Mouse (Mus musculus) neural tube, embryonic 11.5 days (tissue): Measurements from ENCODE around the gene Hist2h4. TPM values are rescaled to one million over a fixed set of nuclear protein-coding genes. Genes with fewer than 3 reads are reported as not detected.
"Not testable (repeated sequence)": the region's sequence is repeated elsewhere in the genome, so short reads cannot be mapped to it uniquely, and the experiment has no call there.

Experiments
- ATAC-seq: fragments of 200-750 bp; cut with Nextera tagmentation; 2 replicates; pipeline ENCODE4 v1.8.0; 2017; ENCODE audit warnings: moderate number of reproducible peaks, mild to moderate bottlenecking, moderate TSS enrichment, moderate library complexity; ENCODE audit not compliant: insufficient read depth, low FRiP score, low TSS enrichment
- DNase-seq: peaks from one replicate; pipeline ENCODE4 v3.0.0-alpha.2; 2015; ENCODE audit warnings: low spot score
- H3K27ac ChIP-seq: fragments of 300-500 bp; sonication (generic); 2 replicates; pipeline ENCODE4 v1.5.1; 2014; ENCODE audit warnings: low read depth, mild to moderate bottlenecking, low read length
- H3K27me3 ChIP-seq: fragments of 300-500 bp; sonication (generic); 2 replicates; pipeline ENCODE4 v1.6.1; 2014; ENCODE audit warnings: mild to moderate bottlenecking, low read length, mixed read lengths; ENCODE audit not compliant: control insufficient read depth, insufficient read depth
- H3K36me3 ChIP-seq: fragments of 300-500 bp; sonication (generic); 2 replicates; pipeline ENCODE4 v1.6.1; 2014; ENCODE audit warnings: mild to moderate bottlenecking, low read length, moderate library complexity, mixed read lengths; ENCODE audit not compliant: control insufficient read depth, insufficient read depth
- H3K4me1 ChIP-seq: fragments of 300-500 bp; sonication (generic); 2 replicates; pipeline ENCODE4 v1.6.1; 2014; ENCODE audit warnings: low read length, mixed read lengths; ENCODE audit not compliant: control insufficient read depth, insufficient read depth
- H3K4me2 ChIP-seq: fragments of 300-500 bp; sonication (generic); 2 replicates; pipeline ENCODE4 v1.6.1; 2014; ENCODE audit warnings: low read depth, mild to moderate bottlenecking, moderate library complexity
- H3K4me3 ChIP-seq: fragments of 300-500 bp; sonication (generic); 2 replicates; pipeline ENCODE4 v1.5.1; 2014; ENCODE audit warnings: low read depth, low read length
- H3K9ac ChIP-seq: fragments of 300-500 bp; sonication (generic); 2 replicates; pipeline ENCODE4 v1.6.1; 2014; ENCODE audit warnings: mild to moderate bottlenecking, low read length
- H3K9me3 ChIP-seq: fragments of 300-500 bp; sonication (generic); 2 replicates; pipeline ENCODE4 v1.6.1; 2016; ENCODE audit warnings: low read length; ENCODE audit not compliant: control insufficient read depth
- WGBS: fragments of 180-500 bp; shearing (Covaris S2); extraction: QIAGEN DNeasy Blood & Tissue Kit; methylation state at CpG from one replicate; pipeline ENCODE4 v1.1.7; 2014; 5-methylcytosine and 5-hydroxymethylcytosine counted together
- polyA plus RNA-seq: library from polyadenylated mRNA; unstranded; fragments of >200 nt; fragmentation: Nextera tagmentation; extraction: Ambion mirVana; gene quantifications from 2 replicates; pipeline ENCODE4 v1.2.1, GENCODE M21; 2014

Hist2h4 gene
- polyA plus RNA-seq, 1 experiment from 2014 or later, result 5.8 TPM

DNA sequence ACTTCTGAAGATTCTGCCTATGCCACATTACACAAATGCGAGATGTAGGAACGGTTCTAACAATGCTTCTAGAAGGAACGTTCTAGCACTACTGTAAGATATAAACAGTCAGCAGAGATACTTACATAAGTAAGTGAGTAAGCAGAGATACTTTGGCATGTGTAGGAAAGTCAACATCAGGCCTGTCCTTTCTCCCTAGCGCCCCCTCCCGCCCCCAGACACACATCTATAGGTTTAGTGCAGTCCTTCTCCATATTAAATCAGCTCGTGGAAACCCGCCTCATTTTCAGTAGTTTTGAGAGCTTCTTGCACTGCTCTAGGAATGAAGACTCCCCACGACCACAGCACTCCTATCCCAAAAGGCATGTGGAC is 14.3 kb upstream of the Hist2h4 start:
- WGBS, result 12% methylated on average over 8 of the region's 8 CpGs
- ATAC-seq (no peak), DNase-seq (peak; percentile 66)

DNA sequence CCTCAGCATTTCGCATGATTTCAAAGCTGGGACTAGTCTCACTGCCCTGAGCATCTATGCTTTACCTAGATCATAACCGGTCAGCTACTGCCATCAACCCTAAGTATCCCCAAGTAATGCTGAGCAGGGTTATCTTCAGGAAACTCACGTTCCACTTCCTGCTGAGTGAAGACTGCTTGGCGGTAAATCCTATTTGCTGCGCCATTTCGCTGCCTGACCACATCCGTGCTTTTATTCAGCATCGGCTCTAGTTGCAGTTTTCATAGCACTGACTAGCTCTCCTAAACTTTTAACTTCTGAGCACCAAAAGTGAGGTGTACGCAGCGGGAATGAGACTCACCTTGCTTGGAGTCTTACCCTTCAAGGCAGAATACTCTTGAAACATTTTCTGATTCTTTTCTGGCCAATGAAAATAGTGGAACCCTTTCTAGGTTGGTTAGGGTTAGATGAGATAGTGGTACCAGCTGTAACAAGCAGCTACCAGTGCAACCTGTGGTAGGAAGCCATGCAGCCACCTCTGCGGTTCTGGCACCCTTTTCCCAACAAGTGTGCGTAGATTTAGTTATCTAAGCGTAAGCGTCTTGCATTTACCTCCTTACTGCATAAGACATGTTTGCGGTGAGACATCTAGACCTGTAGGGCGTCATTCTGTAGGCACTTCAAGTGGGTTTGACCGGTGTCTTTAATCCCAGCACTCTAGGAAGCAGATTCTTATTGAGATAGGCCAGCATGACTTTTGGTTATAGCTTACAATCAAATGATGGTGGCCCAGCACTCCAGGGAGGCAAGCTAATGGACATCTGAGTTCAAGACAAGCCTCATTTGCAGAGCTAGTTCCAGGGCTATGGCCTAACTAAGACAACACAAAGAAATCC is 10.7 kb upstream of the Hist2h4 start:
- WGBS, result 89% methylated on average over 17 of the region's 17 CpGs
- DNase-seq, result no peak

More for the DNA sequence above, 14.3 kb upstream of the Hist2h4 start:
- Histone ChIP-seq H3K27ac (0 out of 2 replicates have a peak overlapping the region, but pooled peaks have one; percentile 82), H3K4me1 (no peaks in the 10 kb centered on the region), H3K27me3 (no peaks in the 10 kb centered on the region), H3K36me3 (no peaks in the 10 kb centered on the region), H3K9me3 (no peaks in the 10 kb centered on the region), H3K4me3 (peak overlapping the region; percentile 44), H3K9ac (peak overlapping the region; percentile 64), H3K4me2 (peak overlapping the region; percentile 81)

DNA sequence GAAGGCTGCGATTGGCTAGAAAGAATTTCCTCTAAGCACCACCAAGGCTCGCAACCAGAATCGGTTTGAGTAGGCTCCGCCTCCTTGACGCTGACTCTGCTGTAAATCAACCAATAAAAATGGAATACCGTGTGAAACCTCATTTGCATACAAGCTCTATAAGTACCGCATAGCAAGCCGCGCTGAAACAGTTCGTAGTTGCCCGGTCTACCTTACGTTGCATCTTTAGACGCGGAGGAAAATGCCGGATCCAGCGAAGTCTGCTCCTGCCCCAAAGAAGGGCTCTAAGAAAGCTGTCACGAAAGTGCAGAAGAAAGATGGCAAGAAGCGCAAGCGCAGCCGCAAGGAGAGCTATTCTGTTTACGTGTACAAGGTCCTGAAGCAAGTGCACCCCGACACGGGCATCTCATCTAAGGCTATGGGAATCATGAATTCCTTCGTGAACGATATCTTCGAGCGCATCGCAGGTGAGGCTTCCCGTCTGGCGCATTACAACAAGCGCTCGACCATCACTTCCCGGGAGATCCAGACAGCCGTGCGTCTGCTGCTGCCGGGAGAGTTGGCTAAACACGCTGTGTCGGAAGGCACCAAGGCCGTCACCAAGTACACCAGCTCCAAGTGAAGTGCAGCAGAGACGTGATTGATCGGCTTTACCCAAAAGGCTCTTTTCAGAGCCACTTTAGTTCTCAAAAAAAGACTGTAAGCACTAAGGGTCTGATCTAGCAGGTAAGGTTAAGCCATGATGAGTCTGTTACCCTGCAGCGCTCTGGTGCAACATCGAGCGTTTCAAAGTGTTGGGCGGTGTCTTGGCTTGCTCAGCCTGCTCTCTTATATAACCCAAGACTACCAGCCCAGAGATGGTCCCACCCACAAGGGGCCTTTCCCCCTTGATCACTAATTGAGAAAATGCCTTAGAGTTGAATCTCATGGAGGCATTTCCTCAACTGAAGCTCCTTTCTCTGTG is 6.7 kb upstream of the Hist2h4 start, which contains the start of gene Hist2h2bb:
Gene Hist2h2bb (plus strand): TSS at position 242 of the 964 bp plus-strand sequence.
- no peaks in the 10 kb centered on the region for H3K36me3 ChIP-seq
- H3K27me3 ChIP-seq, result no peaks in the 10 kb centered on the region

More for the DNA sequence above, 10.7 kb upstream of the Hist2h4 start:
- Histone ChIP-seq H3K4me1 (0 out of 2 replicates have a peak, but pooled peaks cover 3% of the 10 kb centered on the region), H3K36me3 (no peaks in the 10 kb centered on the region), H3K27me3 (no peaks in the 10 kb centered on the region), H3K27ac (no peak overlapping the region), H3K9me3 (no peaks in the 10 kb centered on the region), H3K4me3 (no peak overlapping the region), H3K9ac (no peak overlapping the region), H3K4me2 (no peak overlapping the region)
- ATAC-seq, result no peak

DNA sequence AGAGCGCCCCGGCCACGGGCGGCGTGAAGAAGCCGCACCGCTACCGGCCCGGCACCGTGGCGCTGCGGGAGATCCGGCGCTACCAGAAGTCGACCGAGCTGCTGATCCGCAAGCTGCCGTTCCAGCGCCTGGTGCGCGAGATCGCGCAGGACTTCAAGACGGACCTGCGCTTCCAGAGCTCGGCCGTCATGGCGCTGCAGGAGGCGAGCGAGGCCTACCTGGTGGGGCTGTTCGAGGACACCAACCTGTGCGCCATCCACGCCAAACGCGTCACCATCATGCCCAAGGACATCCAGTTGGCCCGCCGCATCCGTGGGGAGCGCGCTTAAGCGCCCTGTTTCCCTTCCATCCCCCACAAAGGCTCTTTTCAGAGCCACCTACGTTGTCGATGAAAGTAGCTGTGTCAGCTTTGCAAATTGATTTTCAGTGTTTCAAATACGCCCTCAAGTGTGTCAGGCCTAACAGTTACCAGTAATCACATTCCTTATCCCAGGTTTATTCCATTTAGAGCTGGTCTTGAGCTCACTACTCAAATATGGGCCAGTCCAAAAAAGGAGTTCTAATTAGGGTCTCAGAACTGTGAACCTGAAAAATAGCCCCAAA is 5.8 kb upstream of the Hist2h4 start:
- not testable (repeated sequence) for H3K27me3 ChIP-seq, H3K36me3 ChIP-seq, H3K9me3 ChIP-seq
- DNase-seq (peak; percentile 53), ATAC-seq (peak; percentile 54)
- H3K27ac ChIP-seq, result peak overlapping the region; percentile 95
- peak overlapping the region; percentile 88 for H3K4me2 ChIP-seq
- 0% methylated on average over 9 of the region's 44 CpGs for WGBS
- H3K9ac ChIP-seq, result peak overlapping the region; percentile 75
- H3K4me1 ChIP-seq, result peaks cover 17% of the 10 kb centered on the region; the same call in 1 of the 2 replicates
- H3K4me3 ChIP-seq, result peak overlapping the region; percentile 48

More for the DNA sequence above, 6.7 kb upstream of the Hist2h4 start, which contains the start of gene Hist2h2bb:
- no peaks in the 10 kb centered on the region for H3K9me3 ChIP-seq
- DNase-seq (peak; percentile 92), ATAC-seq (peak; percentile 94)
- 0 out of 2 replicates have a peak, but pooled peaks cover 9% of the 10 kb centered on the region for H3K4me1 ChIP-seq
- WGBS, result under 1% methylated on average over 45 of the region's 45 CpGs
- H3K4me3 ChIP-seq, result peak within 1 kb of the TSS; percentile 48
- peak within 1 kb of the TSS; percentile 75 for H3K9ac ChIP-seq
- peak within 1 kb of the TSS; percentile 88 for H3K4me2 ChIP-seq
- peak within 1 kb of the TSS; percentile 95 for H3K27ac ChIP-seq

DNA sequence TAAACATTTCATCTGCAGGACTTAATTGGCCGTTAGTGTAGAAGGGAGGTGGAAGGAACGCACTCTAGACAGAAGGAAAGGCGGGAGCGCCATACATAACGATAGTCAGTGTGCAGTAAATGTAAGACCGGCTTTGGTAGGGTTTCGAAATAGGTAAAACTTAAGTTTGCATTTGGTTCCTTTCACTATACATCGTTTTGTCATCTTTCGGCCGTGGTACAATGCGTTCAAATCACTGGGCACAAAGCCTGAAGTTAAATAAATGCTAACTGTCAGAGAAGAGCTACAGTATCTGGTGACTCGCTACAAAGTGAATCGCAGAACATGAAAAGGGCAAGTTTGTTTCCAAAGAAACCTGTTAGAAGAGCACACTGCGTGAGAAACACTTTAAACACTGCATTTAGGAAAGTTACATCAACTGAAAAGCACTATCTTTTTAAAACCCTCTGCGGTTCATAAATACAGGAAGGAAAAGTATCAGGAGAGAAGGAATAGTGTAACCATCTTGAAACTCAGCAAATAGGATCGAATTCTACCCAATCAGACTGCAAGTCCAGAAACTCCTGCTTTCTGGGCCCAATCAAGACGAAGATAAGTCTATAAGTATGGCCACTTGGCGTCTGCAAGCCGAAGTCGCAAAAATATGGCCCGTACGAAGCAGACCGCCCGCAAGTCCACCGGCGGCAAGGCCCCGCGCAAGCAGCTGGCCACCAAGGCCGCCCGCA is 5.1 kb upstream of the Hist2h4 start, which contains the start of gene Hist2h3b:
Gene Hist2h3b (plus strand): TSS at position 604 of the 725 bp plus-strand sequence.
- no peaks in the 10 kb centered on the region for H3K27me3 ChIP-seq
- H3K4me1 ChIP-seq, result peaks cover 19% of the 10 kb centered on the region; the same call in 1 of the 2 replicates
- H3K9ac ChIP-seq, result peak within 1 kb of the TSS; percentile 75
- H3K9me3 ChIP-seq, result no peaks in the 10 kb centered on the region
- ATAC-seq (peak; percentile 54), DNase-seq (peak; percentile 82)
- H3K36me3 ChIP-seq, result no peaks in the 10 kb centered on the region
- H3K4me3 ChIP-seq, result peak within 1 kb of the TSS; percentile 48
- H3K4me2 ChIP-seq, result peak within 1 kb of the TSS; percentile 88
- WGBS, result 25% methylated on average over 28 of the region's 30 CpGs
- peak within 1 kb of the TSS; percentile 95 for H3K27ac ChIP-seq

DNA sequence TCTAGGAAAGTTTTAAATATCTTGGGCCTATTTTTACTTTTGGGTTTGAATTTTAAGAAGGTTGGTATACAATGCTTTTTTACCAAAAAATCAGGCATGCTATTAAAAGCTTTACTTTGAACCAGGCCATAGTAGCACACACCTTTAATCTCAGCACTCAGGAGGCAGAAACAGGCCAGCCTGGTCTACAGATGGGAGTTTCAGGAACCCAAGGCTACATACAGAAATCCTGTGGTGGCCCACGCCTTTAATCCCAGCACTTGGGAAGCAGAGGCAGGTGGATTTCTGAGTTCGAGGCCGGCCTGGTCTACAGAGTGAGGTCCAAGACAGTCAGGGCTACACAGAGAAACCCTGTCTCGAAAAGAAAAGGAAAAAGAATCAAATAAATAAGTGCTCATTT is 4.4 kb upstream of the Hist2h4 start:
- H3K4me1 ChIP-seq, result peaks cover 20% of the 10 kb centered on the region; the same call in 1 of the 2 replicates
- H3K27ac ChIP-seq, result peak overlapping the region; percentile 88; the same call in 1 of the 2 replicates
- WGBS, result 90% methylated on average over 4 of the region's 4 CpGs
- DNase-seq (no peak), ATAC-seq (no peak)
- H3K4me3 ChIP-seq, result no peak overlapping the region
- H3K9me3 ChIP-seq, result no peaks in the 10 kb centered on the region
- H3K36me3 ChIP-seq, result no peaks in the 10 kb centered on the region
- no peak overlapping the region for H3K9ac ChIP-seq
- H3K4me2 ChIP-seq, result no peak overlapping the region
- no peaks in the 10 kb centered on the region for H3K27me3 ChIP-seq

DNA sequence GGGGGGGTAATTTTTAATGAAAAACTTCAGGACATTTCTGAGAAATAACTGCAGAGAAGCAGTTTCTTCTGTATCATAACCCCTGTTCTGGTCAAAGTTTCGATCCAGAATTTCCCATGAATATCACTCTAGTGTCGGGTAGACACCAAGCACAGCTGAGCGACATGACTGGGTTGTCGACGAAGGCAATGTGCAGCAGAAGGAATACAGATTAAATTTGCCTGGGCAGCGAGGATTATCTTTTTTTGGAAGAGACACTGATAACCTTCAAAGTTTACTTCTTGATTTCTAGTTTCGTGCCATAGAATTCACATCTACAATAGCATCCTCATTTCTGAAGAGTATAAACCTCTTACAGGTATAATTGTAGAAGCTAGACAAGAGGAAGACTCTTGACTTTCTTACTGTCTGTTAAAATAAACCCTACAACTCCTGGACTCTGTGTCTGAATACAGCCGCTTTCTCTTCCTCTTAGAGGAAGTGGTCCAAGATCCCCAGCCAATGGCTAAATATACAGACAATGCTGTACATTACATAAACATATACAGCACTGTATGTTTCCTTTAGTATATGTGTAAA is 3.1 kb upstream of the Hist2h4 start:
- no peak for ATAC-seq
- H3K4me2 ChIP-seq, result no peak overlapping the region

More for the DNA sequence above, 3.1 kb upstream of the Hist2h4 start:
- Histone ChIP-seq H3K9ac (no peak overlapping the region), H3K4me1 (peaks cover 22% of the 10 kb centered on the region; the same call in 1 of the 2 replicates), H3K9me3 (no peaks in the 10 kb centered on the region), H3K4me3 (no peak overlapping the region), H3K27me3 (no peaks in the 10 kb centered on the region), H3K27ac (no peak overlapping the region), H3K36me3 (no peaks in the 10 kb centered on the region)
- DNase-seq, result no peak
- WGBS, result 94% methylated on average over 8 of the region's 8 CpGs
